Mouse (Mus musculus) liver, adult 2 months (tissue): ENCODE measurements around the gene Nkiras1.
"Not testable (repeated sequence)": the region's sequence is repeated elsewhere in the genome, so short reads cannot be mapped to it uniquely, and the experiment has no call there.

Experiments used
- CTCF ChIP-seq: fragments of 200-500 bp; IDR thresholded peaks from 2 replicates; pipeline ENCODE4 v1.5.1; 2011; ENCODE audit warnings: low read depth, low read length, control low read depth
- POLR2A ChIP-seq: fragments of 200-500 bp; IDR thresholded peaks from 2 replicates; pipeline ENCODE4 v1.6.1; 2011; ENCODE audit warnings: low read length, control low read depth; ENCODE audit not compliant: insufficient read depth; ENCODE audit errors: extremely low read depth

- not testable (repeated sequence) for TF ChIP-seq POLR2A, CTCF
These were observed 898 bp upstream of the Nkiras1 start for GRCm38 (mm10) chr14:18269947-18270528.
